Mouse (Mus musculus) liver, embryonic 14.5 days (tissue): Measurements from ENCODE around the gene Fam168b. TPM values are rescaled to one million over a fixed set of nuclear protein-coding genes. Genes with fewer than 3 reads are reported as not detected.

ENCODE experiments used
- ATAC-seq: fragments of 200-750 bp; cut with Nextera tagmentation; 2 replicates; pipeline ENCODE4 v1.8.0; 2017; ENCODE audit warnings: moderate number of reproducible peaks, mild to moderate bottlenecking, moderate library complexity; ENCODE audit not compliant: insufficient read depth
- DNase-seq, 3 experiments: peaks; one replicate each; pipeline ENCODE4 v3.0.0-alpha.2; 2012 to 2013; ENCODE audit warnings: low read depth in 3 of 3, low spot score in 3 of 3
- H3K27ac ChIP-seq: fragments of 300-500 bp; sonication (generic); 2 replicates; pipeline ENCODE4 v1.5.1; 2014; ENCODE audit warnings: moderate library complexity, mild to moderate bottlenecking, control low read depth, inconsistent platforms
- H3K27me3 ChIP-seq: fragments of 300-500 bp; sonication (generic); 2 replicates; pipeline ENCODE4 v1.6.1; 2014; ENCODE audit warnings: mild to moderate bottlenecking, low read length, moderate library complexity; ENCODE audit not compliant: control insufficient read depth, insufficient read depth
- H3K36me3 ChIP-seq: fragments of 300-500 bp; sonication (generic); replicated peaks from 2 replicates; pipeline ENCODE4 v1.6.1; 2014; ENCODE audit warnings: low read depth; ENCODE audit not compliant: control insufficient read depth, insufficient read depth
- H3K4me1 ChIP-seq, 2 experiments: fragments of 200-500 bp in 1 of 2; fragments of 300-500 bp in 1 of 2; sonication (generic) in 1 of 2; replicated peaks; 2 replicates each; pipeline ENCODE4 v1.6.1; 2012 to 2014; ENCODE audit warnings: antibody characterized with exemption in 1 of 2, inconsistent platforms in 1 of 2, low read length in 1 of 2; ENCODE audit not compliant: control insufficient read depth in 2 of 2, insufficient read depth in 2 of 2
- H3K4me2 ChIP-seq: fragments of 300-500 bp; sonication (generic); 2 replicates; pipeline ENCODE4 v1.6.1; 2014; ENCODE audit warnings: low read depth, mild to moderate bottlenecking, control low read depth, moderate library complexity
- H3K4me3 ChIP-seq, 2 experiments: fragments of 200-500 bp in 1 of 2; fragments of 300-500 bp in 1 of 2; sonication (generic) in 1 of 2; 2 replicates each; pipeline ENCODE4 v1.5.1; 2012 to 2014; ENCODE audit warnings: low read depth in 2 of 2, low read length in 2 of 2, mild to moderate bottlenecking in 2 of 2, control low read depth in 1 of 2, inconsistent platforms in 1 of 2, moderate library complexity in 1 of 2; ENCODE audit not compliant: insufficient read depth in 1 of 2
- H3K9ac ChIP-seq: fragments of 300-500 bp; sonication (generic); replicated peaks from 2 replicates; pipeline ENCODE4 v1.6.1; 2014; ENCODE audit warnings: mild to moderate bottlenecking, control low read depth, moderate library complexity
- H3K9me3 ChIP-seq: fragments of 300-500 bp; sonication (generic); 2 replicates; pipeline ENCODE4 v1.6.1; 2016; ENCODE audit warnings: low read length, mixed read lengths; ENCODE audit not compliant: control insufficient read depth
- CTCF ChIP-seq: IDR thresholded peaks from 2 replicates; pipeline ENCODE4 v1.5.1; 2016; ENCODE audit warnings: antibody characterized with exemption, low read depth, control low read depth
- EP300 ChIP-seq: IDR thresholded peaks from 2 replicates; pipeline ENCODE4 v1.6.1; 2016; ENCODE audit warnings: antibody characterized with exemption, low read depth
- WGBS: fragments of 180-500 bp; shearing (Covaris S2); extraction: QIAGEN DNeasy Blood & Tissue Kit; methylation state at CpG from one replicate; pipeline ENCODE4 v1.1.7; 2014; ENCODE audit not compliant: insufficient replicate concordance; 5-methylcytosine and 5-hydroxymethylcytosine counted together
- polyA plus RNA-seq, 2 experiments: library from polyadenylated mRNA; depleted of rRNA in 1 of 2; stranded (reverse) in 1 of 2; unstranded in 1 of 2; fragments of >200 nt; fragmentation: Nextera tagmentation in 1 of 2; extraction: Ambion mirVana in 1 of 2; gene quantifications; 2 replicates each; pipeline versions ENCODE4 v1.2.1 to v1.2.3; 2012 to 2014

Gene Fam168b
- polyA plus RNA-seq, 2 experiments, result 11.0 to 22.9 TPM

DNA sequence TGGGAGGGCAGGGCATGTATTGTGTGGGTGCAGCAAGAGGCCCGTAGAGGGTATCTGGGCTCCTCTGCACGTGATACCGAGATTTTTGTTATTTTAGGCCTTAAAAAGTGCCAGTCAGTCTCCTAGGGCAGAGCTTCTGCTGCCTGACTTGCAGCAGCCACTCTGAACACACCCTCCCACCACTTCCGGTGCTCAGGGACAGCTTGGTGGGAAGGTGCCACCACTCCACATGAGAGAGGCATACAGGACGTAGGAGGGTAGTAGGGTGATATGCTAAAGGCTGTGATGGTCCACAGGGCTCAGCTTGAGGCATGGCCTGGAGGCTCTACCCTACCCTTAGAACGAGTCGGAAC lies 40.6 kb downstream of the Fam168b start:
- WGBS, result 17% methylated on average over 7 of the region's 7 CpGs
- ATAC-seq (peak; percentile 21; the same call in 1 of the 2 replicates), DNase-seq (no peak)

DNA sequence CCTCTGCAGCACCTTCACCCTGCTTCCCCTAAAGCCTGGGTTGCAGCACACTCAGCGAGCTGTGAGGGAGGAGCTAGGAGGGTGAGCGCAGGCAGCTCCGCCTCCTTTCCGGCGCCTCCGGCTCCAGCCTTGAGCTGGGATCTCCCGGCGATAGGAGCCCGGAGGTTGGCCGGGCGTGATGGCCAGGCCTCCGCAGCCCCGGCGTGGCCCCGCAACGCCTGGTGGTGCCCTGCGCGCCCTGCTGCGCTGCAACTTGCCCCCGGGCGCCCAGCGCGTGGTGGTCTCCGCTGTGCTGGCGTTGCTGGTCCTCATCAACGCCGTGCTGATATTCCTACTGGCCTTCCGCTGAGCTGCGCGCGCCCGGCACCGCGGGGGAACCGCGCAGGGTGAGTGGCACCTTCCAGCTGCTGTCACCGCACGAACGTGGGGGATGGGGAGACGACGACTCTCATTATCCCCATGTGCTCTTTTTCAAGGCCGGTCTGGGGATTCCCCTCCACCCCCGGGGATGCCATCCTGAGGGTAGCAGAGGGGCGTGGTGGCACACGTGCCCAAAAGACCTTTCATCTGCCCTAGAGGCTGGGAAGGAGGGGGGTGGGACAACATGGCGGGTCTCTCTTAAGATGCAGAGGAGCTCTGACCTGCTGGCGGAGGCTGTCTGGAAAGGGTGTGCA lies 41.1 kb downstream of the Fam168b start:
- Histone ChIP-seq H3K27ac (no peak overlapping the region), H3K4me3 (peak overlapping the region; percentile 61 to 67), H3K4me2 (peak overlapping the region; percentile 76), H3K36me3 (no peaks in the 10 kb centered on the region), H3K9ac (peak overlapping the region; percentile 11; the same call in 1 of the 2 replicates), H3K9me3 (no peaks in the 10 kb centered on the region), H3K4me1 (peaks cover 0 to 7% of the 10 kb centered on the region in 2 experiments; a peak in 1 of 4 replicates), H3K27me3 (no peaks in the 10 kb centered on the region)
- WGBS, result under 1% methylated on average over 47 of the region's 47 CpGs
- DNase-seq (peak; percentile 24 to 36 (median 27)), ATAC-seq (peak; percentile 66)
- TF ChIP-seq CTCF (no peak), EP300 (no peak)

More for the DNA sequence above, 40.6 kb downstream of the Fam168b start:
- Histone ChIP-seq H3K9ac (no peak overlapping the region), H3K4me1 (peaks cover 0 to 7% of the 10 kb centered on the region in 2 experiments; a peak in 1 of 4 replicates), H3K36me3 (no peaks in the 10 kb centered on the region), H3K27ac (no peak overlapping the region), H3K4me2 (peak overlapping the region; percentile 76), H3K27me3 (no peaks in the 10 kb centered on the region), H3K9me3 (no peaks in the 10 kb centered on the region), H3K4me3 (peak overlapping the region; percentile 61 to 67)
- TF ChIP-seq CTCF (no peak), EP300 (no peak)

- H3K4me2 ChIP-seq, result no peak overlapping the region
- DNase-seq, result no peak
- ATAC-seq, result no peak
- H3K27me3 ChIP-seq, result no peaks in the 10 kb centered on the region
- no peak overlapping the region for H3K9ac ChIP-seq
- H3K36me3 ChIP-seq, result no peaks in the 10 kb centered on the region
- peaks cover 0 to 7% of the 10 kb centered on the region in 2 experiments; a peak in 1 of 4 replicates for H3K4me1 ChIP-seq
- WGBS, result 41% methylated on average over 2 of the region's 2 CpGs
- no peaks in the 10 kb centered on the region for H3K9me3 ChIP-seq
- TF ChIP-seq EP300 (no peak), CTCF (no peak)
- no peak overlapping the region for H3K27ac ChIP-seq
- H3K4me3 ChIP-seq, result no peak overlapping the region
Observed at GRCm38 (mm10) chr1:34799140-34799539, 43.7 kb downstream of the Fam168b start.

DNA sequence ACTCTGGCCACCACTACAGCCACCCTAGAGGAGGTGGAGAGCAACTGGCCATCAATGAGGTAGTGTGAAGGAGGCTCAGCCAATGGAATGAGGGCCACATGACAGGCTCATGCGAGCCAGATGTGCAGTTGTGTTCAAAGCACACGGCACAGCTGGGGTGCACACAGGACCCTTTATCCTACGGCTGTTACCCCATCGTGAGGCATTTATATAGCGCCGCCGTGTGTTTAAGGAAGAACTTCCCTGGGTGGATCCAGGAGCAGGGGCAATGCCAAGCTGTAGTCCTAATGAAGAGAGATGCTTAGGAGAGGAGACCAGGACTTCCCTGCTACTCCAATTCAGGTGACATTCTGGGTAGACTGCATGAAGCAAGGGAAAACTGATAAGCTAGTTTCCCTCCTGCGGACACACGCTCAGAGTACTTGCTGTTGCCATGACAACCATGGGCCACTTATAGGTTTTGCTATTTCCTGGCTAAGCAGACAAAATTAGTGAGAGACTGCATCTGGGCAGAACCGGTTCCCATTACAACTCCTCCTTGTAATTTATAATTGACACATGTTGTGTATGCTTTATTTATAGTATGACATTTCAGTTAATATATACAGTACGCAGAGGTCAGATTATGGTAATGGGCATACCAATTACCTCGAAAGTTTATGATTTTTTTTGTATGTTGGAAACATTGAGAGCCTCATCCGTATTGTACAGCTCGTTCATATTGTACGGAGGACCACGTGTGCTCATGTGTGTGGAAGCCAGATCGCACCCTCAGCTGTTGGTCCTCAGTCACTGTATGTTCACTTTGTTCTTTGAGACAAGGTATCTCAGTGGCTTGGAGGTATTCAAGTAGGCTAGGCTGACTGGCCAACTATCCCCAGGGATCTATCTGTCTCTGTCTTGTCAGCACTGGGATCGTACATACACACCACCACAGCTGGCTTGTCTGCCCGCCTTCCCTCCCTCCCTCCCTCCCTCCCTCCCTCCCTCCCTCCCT lies 49.3 kb downstream of the Fam168b start:
- no peak for DNase-seq
- Histone ChIP-seq H3K36me3 (no peaks in the 10 kb centered on the region), H3K27me3 (no peaks in the 10 kb centered on the region), H3K9me3 (no peaks in the 10 kb centered on the region), H3K4me1 (no peaks in the 10 kb centered on the region), H3K9ac (no peak overlapping the region), H3K4me3 (no peak overlapping the region), H3K4me2 (no peak overlapping the region), H3K27ac (no peak overlapping the region)
- no peak for TF ChIP-seq CTCF
- TF ChIP-seq EP300, result no peak
- no peak for ATAC-seq
- 60% methylated on average over 19 of the region's 19 CpGs for WGBS
